Mouse (Mus musculus) spleen, adult 12 weeks (tissue): Measurements from ENCODE around the gene Olfr653.

ENCODE experiments used
- DNase-seq: peaks from one replicate; pipeline ENCODE4 v3.0.0; 2022; ENCODE audit warnings: low spot score

The Olfr653 gene

DNA sequence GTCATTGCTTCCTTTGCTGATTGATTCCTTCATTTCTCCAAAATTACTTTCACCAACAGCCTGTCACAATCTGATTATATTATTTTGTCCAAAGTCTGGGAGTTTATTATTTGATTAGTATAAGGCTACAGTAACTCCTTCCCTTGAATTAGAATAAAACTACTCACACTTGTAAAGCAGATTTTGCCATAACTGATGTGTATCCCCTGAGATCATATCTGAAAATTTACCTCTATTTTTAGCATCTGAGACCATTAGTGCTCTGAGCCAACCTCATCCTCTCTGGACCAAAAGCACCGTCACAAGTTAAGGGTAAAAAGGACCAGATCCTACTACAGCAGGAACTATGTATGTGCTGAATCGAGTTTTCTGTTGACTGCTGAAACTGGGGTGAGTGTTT is at the start of gene Olfr653:
TSS of gene Olfr653 (plus strand) at position 301 of the 400 bp plus-strand sequence.
- no peak for DNase-seq

DNA sequence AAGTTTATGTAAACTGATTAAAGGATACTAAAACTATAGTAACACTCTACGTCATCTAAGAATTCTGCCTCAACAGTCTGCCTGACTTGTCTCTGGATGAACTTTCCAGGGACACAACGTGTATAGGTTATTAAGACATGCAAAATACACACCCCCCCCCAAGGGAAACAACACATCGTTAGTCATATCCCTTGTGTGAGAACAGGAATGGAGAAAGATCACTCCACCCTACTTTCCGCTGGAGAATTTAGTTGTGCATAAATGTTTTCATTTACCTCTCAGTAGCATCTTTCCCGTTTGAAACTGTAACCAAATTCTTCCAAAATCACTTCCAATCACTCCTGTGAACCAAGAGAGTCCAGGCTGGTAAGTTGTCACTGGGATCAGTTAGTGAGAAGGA is 27.3 kb upstream of the Olfr653 start, which contains the start of gene Olfr651:
TSS of gene Olfr651 (plus strand) at position 301 of the 400 bp plus-strand sequence.
- no peak for DNase-seq

DNA sequence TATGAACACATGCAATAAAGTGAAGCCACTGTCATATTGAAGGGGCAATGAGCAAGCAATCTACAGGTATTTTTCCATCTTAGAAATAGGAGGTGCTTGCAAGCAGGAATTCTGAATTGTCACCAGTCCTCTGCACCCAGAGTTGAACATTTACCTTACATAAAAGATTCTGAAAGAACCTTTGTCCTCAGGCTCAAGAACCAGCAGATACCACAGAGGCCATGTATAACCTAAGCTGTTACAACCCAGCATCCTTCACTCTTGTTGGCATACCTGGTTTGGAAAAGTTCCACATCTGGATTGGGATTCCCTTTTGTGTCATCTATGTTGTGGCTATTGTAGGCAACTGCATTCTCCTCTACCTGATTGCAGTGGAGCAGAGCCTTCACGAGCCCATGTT is 24.4 kb upstream of the Olfr653 start:
- DNase-seq, result no peak

DNA sequence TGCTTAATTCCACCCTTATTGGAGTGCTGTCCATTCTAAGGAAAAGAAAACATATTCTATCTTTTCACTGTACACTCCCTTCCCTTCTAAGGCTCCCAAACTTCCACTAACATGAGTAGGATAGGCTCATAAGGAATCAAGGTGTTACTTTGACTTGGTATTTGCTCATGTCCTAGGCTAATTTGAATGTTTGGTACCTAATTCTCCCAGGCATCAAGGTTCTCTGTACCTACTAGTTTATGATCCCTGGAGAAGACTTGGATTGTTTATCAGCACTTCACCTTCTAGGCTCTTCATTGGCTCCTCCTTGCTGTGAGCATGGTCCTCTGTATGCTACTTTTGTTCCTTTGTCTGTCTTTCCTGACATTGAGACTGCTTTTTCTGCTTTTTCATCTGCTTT is 16.5 kb upstream of the Olfr653 start, which contains the start of gene Olfr652:
TSS of gene Olfr652 (plus strand) at position 301 of the 400 bp plus-strand sequence.
- DNase-seq, result no peak

DNA sequence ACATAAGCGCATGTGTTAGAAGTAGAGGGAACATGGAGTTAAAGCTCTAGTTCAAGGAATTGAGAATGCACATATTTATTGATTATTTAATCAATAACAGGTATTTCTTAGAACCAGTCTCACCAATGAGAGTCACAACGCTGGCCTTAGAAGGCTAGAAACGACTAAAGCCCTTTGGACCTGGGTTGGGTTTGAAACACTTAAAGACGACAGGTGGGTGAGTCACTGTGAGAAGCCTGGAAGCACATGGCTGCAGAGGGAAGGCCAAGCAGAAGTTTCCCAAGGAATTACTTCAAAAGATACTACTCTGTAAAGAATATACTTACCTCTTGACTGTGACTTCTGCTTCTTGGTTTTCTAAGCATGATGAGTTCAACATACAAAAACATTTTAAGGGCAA is 3.7 kb downstream of the Olfr653 start:
- no peak for DNase-seq

DNA sequence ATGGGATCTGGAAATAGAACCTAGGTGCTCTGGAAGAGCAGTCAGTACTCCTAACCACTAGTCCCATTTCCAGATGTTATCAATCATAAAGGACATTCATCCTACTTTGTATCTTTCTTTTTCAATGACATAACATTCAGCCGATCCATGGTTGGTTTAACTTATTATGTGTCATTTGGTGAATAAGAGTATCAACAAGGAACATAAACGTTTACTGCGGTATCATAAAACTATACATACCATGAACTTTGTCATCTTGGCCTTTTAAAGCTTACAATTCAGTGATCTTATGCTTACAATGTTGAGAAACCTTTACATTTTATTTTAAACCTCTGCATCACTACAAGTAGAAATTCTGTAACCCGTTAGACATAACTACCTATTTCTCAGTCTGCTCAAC is 4.3 kb downstream of the Olfr653 start:
- DNase-seq, result no peak

DNA sequence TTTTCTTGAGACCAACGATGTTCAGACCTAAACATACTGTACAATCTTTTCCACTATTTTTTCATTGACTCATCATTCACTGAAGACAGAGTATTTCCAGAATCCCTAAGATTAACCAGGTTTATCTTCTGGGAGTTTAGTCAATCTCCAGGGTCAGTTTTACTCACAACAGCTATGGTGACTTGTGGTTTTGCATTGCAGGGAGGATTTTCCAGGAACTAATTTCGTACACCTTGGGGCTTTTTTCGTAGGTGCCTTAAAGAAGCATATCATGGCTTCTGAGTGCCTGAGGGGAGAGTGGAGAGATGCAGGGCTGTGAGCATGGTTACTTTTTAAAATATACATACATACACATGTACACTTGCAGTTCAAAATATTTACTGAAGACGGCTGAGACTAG is 9.6 kb downstream of the Olfr653 start, which contains the start of gene Olfr654:
TSS of gene Olfr654 (plus strand) at position 301 of the 400 bp plus-strand sequence.
- DNase-seq, result no peak

DNA sequence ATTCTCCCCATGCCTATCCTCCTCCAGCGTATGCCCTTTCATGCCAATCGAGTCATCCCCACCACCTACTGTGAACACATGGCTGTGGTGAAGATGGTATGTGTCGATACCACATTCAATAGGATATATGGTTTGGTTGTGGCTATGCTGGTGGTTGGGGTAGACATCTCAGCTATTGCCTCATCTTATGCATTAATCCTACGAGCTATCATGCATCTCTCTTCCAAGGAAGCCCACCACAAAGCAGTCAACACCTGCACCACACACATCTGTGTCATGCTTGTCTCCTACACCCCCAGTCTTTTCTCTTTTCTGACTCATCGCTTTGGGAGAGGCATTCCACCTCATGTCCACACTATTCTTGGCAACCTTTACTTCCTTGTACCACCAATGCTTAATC is 11.2 kb downstream of the Olfr653 start:
- DNase-seq, result no peak

DNA sequence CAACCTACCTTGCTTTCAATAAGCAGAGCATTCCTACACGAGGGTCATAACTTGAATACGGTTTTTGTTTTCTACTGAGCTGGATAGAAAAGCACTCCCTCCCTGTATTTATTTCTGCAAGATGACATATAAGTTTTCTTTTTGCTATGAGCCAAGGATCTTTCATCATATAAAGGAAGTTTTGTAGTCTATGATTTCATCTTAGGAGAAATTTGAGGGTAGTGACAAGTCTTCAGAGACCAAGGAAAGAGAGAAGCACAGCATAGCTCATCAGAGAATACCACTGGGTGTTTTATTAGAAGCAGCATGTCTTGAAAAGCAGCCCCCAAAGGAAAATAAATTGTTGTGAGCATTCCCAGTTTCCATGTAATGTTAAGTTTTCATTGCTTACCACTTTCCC is 24.6 kb downstream of the Olfr653 start, which contains the start of gene Olfr655:
TSS of gene Olfr655 (minus strand) at position 101 of the 400 bp plus-strand sequence.
- DNase-seq, result no peak

DNA sequence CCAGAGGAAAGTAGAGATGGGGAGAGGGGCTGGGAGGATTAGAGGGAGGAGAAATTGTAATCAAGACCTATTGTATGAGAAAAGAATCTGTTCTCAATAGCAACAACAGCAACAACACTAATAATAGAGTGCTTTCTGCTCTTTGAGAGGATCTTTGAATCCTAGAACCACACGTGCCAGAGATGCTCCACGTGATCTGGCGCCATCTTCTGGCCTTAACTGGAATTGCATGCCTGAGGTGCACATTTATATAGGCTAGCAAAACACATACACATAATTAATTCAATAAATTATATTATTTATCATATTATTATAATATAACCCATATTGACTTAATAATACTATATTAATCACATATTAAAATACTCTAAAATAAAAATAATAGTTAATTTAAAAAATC is 26.1 kb downstream of the Olfr653 start:
- peak; percentile 20 for DNase-seq

DNA sequence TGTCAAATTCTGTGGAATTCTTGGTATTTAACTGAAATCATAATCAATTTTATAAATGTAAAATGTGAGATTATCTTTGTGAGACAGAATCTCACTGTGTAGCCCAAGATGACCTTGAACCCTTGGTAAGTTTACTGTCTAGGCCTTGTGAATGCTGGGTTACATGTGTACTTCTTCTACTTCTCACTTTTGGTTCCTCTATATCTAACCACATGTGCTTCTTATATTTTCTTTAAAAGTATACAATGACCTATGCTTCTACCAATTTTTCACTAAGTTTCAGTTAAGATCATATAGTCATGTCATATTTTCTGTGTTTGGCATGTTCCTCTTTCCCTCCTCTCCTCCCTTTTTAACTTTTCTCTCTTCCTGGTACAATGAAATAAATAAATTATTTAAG is 27.6 kb downstream of the Olfr653 start:
- no peak for DNase-seq

DNA sequence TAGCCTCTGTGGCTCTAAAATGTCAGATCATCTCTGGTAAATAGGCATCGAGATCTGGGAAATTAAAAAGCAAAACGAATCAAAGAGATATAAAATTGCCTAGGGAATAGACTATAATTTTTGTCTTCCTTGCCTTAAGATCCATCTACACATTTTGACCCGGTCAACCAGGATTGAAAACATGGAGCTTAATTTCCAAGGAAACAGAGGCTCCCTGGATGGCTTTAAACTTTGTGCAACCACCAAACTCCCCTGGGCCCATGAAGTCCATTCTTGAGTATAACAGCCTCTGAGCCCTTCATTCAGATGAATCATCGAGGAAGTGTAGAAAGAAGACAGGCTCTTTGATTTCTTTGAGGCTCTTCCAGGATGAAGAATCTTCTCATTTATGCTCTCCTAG is 36.5 kb downstream of the Olfr653 start, which contains the start of gene Olfr656:
TSS of gene Olfr656 (plus strand) at position 301 of the 400 bp plus-strand sequence.
- DNase-seq, result no peak

DNA sequence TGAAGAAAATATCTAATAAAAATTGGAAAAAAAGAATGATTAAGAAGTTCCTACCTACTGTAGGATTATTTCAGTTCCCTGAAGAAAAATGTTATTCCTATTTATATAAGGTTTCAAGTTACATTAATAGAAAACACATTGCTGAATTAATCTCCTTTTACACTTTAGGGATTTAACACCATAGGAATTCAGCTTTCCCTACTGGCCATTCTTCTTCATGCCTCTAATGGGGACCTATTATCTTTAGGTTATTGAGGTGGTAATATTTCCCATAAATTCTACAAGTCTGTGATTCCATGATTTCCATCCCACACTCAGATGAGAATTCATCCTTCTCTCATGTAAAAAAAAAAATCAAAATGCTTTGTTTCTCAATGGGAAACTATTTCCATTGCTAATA is 47.4 kb downstream of the Olfr653 start, which contains the start of gene Olfr657:
TSS of gene Olfr657 (plus strand) at position 301 of the 400 bp plus-strand sequence.
- DNase-seq, result no peak
